Mouse (Mus musculus) brown adipose tissue, adult 24 weeks (tissue): ENCODE data around the gene Larp7. TPM values are rescaled to one million over a fixed set of nuclear protein-coding genes. Genes with fewer than 3 reads are reported as not detected.

Experiments
- H3K27ac ChIP-seq: fragments of 200-500 bp; replicated peaks from 2 replicates; pipeline ENCODE4 v1.5.1; 2012; ENCODE audit warnings: low read depth, mild to moderate bottlenecking, low read length
- H3K4me1 ChIP-seq: fragments of 200-500 bp; 2 replicates; pipeline ENCODE4 v1.6.1; 2012; ENCODE audit warnings: low read length, mixed read lengths; ENCODE audit not compliant: control insufficient read depth, insufficient read depth, insufficient read length
- H3K4me3 ChIP-seq: fragments of 200-500 bp; 2 replicates; pipeline ENCODE4 v1.5.1; 2012; ENCODE audit warnings: low read depth, mild to moderate bottlenecking, low read length, moderate library complexity; ENCODE audit not compliant: insufficient read depth
- polyA plus RNA-seq: library from polyadenylated mRNA; stranded (reverse); fragments of >200 nt; gene quantifications from 2 replicates; pipeline ENCODE4 v1.2.4, GENCODE M21; 2012; ENCODE audit not compliant: missing spikeins, insufficient read depth, insufficient read length

Gene Larp7
- polyA plus RNA-seq, 1 experiment: 17.3 TPM

DNA sequence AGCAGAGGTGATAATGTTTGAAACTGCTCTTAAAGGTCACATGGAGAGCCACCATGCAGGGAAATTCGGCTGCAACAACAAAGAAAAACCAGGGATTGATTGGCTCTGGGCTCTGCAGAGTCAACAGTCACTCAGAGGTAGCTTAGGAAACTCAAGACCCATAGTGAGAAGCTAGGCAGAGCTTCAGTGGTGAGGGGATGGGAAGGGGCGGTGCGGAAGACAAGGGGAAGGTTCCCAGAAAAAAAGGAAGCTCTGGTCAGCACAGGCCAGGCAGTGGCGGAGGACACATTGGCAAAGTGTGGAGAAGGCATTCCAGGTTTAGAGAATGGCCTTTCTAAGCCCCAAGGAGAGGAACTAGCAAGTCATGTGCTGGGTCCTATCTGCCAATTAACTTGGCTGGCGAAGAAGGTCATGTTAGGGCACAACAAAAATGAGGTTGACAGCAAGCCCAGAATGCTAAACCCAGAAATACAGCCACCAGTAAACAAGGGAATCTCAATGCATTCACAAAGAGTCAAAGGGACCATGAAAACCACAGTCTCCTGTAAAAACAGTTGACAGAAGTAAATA lies 25.6 kb downstream of the Larp7 start:
- H3K4me1 ChIP-seq: peaks cover 5% of the 10 kb centered on the region
- peak overlapping the region; percentile 37; the same call in 1 of the 2 replicates for H3K27ac ChIP-seq

DNA sequence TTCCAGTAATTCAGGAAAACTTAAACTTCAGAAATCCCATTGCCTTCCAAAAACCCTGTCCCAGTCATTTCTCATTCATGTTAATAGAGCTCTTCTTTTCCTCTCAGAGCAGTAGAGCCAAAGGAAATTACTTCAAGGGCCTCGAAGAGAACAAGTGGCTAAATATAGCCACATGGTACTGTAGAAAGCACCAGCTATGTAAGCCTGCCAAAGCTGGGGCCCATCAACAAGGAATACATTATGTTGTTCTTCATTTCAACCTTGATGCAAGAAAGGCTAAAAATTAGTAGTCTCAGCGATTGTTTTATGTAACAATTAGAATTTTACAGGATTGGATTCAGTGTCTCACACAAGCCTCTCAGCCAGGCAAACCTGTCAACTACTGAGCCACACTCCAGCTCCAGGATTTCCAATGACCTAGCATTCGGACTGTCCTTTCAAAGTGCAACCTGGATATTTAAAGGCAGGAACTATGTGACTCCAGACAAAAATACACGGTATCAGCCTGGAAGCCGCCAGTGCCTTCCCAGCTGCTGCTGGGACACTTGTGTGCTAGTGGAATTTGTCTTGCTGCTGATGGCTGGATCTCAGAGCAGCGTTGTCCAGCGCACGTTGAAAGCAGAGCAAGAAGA lies 27.8 kb downstream of the Larp7 start:
- peaks cover 5% of the 10 kb centered on the region for H3K4me1 ChIP-seq
- 0 out of 2 replicates have a peak overlapping the region, but pooled peaks have one; percentile 29 for H3K27ac ChIP-seq
- no peak overlapping the region for H3K4me3 ChIP-seq

More for the DNA sequence above, 25.6 kb downstream of the Larp7 start:
- H3K4me3 ChIP-seq: no peak overlapping the region

GRCm38 (mm10) chr3:127521156-127521555 lies 32.0 kb downstream of the Larp7 start:
- H3K4me1 ChIP-seq: peaks cover 5% of the 10 kb centered on the region
- no peak overlapping the region for H3K4me3 ChIP-seq
- no peak overlapping the region for H3K27ac ChIP-seq

DNA sequence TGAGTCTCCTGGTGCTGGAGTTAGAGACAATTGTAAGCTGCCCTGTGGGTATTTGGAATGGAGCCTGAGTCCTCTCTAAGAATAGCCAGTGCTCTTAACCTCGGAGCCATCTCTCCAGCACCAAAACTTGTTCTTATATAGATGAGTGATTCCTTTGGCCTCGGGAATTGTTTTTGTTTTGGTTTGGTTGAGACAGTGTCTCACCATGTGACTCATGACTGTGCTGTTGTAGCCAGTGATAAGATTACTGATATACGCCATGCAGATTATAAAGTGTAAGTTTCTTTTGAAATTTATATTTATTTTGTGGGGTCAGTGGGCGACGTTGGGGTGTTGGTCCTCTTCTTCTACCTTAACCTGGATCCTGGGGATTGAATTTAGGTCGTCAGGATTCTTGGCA lies 32.8 kb downstream of the Larp7 start:
- H3K4me1 ChIP-seq: no peaks in the 10 kb centered on the region; the same call in 1 of the 2 replicates
- no peak overlapping the region for H3K4me3 ChIP-seq
- no peak overlapping the region for H3K27ac ChIP-seq

- Histone ChIP-seq H3K4me3 (no peak overlapping the region), H3K27ac (peak overlapping the region; percentile 38; the same call in 1 of the 2 replicates), H3K4me1 (no peaks in the 10 kb centered on the region)
Observed at GRCm38 (mm10) chr3:127515251-127515650, 37.9 kb downstream of the Larp7 start.

- Histone ChIP-seq H3K4me1 (no peaks in the 10 kb centered on the region), H3K4me3 (no peak overlapping the region), H3K27ac (no peak overlapping the region)
Observed at GRCm38 (mm10) chr3:127513699-127514098, 39.5 kb downstream of the Larp7 start.

DNA sequence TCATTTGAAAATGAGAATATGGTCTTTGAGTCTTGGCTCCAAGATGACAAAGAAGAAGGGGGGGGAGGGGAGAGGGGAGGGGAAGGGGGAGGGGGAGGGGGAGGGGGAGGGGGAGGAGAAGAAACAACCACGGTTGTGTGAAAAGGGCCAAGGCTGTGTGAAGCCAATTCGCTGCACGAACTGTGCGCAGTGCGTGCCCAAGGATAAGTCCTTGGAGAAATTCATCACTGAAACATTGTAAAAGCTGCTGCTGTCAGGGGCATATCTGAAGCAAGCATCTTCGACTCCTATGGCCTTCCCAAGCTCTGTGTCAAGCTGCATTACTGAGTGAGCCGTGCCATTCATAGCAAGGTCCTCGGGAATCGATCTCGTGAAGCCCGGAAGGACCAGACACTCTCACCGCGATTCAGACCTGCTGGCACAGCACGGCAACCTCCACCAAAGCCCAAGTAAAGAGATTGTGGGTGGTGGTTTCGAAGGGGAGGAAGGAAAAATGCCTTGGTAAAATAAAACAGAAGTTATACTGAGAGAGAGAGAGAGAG lies 40.3 kb downstream of the Larp7 start:
- H3K4me3 ChIP-seq: no peak overlapping the region
- H3K4me1 ChIP-seq: no peaks in the 10 kb centered on the region
- no peak overlapping the region for H3K27ac ChIP-seq

DNA sequence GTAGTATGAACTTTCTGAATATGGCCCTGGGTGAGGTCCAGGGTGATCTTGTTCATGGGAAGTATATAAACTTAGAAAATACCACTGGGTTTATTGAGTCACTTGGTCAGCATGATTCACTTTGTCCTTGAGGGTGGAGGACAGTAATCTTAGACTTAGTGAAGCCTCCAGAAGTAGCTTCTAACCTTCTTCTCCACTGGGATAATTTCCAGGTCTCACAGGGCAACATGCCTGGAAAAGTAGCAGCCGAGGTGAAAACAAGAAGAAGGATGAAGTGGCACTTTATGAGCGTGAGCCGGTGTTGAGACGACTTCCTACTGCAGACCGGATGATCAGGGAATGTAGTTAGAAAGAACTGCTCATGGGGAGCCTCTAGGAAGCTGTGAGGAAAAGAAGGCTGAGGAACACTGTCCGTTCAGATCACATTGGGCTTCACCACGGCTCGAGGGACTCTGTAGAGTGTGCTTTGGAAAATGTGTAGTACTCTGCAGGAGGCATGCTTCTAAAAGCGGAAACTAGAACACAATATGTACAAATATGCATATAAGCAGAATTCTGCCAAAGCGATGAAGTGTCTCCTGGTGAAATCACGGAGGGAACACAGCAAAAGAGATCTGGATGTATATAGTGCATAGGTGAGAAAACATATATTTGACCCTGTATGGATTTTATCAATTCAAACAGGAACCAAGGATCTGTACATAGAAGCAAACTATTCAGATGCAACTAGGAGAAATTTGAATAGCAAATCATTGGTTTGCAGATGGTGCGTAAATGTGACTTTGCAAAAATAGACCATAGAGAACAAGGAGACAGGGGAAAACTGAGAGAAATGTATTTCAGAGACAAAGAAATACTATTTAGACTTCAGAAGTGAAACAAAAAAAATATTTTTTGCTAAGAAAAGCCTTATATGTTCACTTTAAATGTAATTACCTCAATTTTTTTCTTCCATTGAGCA lies 41.1 kb downstream of the Larp7 start:
- H3K4me1 ChIP-seq: no peaks in the 10 kb centered on the region
- no peak overlapping the region for H3K4me3 ChIP-seq
- peak overlapping the region; percentile 58; the same call in 1 of the 2 replicates for H3K27ac ChIP-seq

DNA sequence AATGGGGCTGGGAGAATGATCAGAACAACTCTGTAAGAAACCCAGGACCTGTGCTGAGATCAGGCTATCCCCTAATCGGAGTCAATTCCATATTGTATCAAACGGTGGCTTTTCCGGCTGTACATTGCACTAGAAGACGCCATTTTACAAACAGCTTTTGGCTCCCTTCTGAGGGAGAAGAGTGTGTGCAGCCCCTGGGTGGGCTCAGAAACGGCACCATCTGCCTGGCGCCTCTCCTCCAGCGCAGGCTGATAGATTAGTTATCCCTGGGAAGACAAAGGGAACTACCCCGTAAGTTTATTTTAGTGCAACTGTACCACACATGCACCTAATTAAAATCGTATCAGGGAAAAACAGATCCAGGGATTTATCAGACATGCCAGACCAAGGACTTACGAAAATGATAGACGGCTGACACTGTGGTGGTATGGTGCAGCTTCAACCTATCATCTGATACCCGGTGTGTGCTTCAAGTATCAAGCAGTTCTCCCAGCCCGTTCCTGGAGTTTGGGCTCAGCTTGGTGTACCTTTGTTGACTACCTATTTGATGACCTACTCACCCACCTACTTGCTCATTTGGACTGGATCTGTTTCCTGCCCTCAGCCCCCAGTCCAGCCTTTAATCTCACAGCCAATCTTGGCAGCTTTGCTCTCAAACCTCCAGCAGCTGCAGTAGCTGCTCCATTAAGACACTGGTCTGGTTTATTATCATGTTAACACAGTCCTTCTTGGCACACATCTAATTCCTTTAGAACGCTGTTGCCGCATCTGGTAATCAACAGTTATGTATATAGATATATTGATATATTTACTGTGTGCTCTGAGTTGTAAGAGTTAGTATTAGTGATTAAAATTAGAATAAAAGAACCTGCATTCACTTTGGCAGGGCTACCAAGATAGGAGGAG lies 45.0 kb downstream of the Larp7 start:
- Histone ChIP-seq H3K4me3 (no peak overlapping the region), H3K27ac (no peak overlapping the region), H3K4me1 (no peaks in the 10 kb centered on the region)

DNA sequence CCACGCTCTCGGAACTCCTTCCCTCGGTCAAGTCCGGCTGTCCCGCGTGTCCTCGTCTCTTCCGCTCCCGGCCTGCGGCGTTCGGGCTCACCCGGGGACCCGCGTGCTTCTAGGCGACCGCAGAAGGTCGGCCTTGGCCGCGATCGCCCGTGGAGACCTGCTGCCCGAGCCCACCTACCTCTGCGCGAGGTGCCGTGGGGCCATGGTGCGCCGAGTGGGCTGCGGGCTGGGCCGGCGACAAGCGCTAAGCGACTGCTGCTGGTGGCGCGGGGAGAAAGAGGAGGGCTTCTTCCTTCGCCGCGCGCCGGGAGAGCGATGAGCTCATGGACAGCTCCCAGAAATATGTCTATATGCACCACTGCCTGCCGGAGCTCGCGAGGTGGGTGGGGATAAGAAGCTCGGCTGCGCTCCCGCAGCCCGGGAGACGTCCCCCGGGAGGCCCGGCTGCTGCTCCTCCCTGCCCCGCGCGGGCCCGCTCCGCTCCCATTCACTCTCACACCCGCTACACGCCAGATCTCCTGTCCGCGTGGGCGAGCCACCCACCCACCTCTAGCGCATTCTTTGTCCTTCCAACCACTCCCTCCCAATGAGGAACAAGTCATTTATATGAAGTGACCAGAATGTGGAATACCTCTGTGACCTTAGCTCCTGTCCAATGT lies 54.3 kb downstream of the Larp7 start, which contains the start of gene Ank2:
Ank2 (minus strand) TSS at position 609 of the 659 bp plus-strand sequence.
- Histone ChIP-seq H3K27ac (peak within 1 kb of the TSS; percentile 20; the same call in 1 of the 2 replicates), H3K4me3 (peak within 1 kb of the TSS; percentile 81), H3K4me1 (no peaks in the 10 kb centered on the region)

- no peak overlapping the region for H3K27ac ChIP-seq
Observed at GRCm38 (mm10) chr3:127498197-127498741, 54.9 kb downstream of the Larp7 start.

GRCm38 (mm10) chr3:127492663-127493062 lies 60.5 kb downstream of the Larp7 start:
- Histone ChIP-seq H3K4me3 (no peak overlapping the region), H3K4me1 (no peaks in the 10 kb centered on the region), H3K27ac (no peak overlapping the region)

More at GRCm38 (mm10) chr3:127498197-127498741, 54.9 kb downstream of the Larp7 start:
- H3K4me3 ChIP-seq: peak overlapping the region; percentile 81
- H3K4me1 ChIP-seq: no peaks in the 10 kb centered on the region

- Histone ChIP-seq H3K4me3 (no peak overlapping the region), H3K27ac (no peak overlapping the region)
Observed at GRCm38 (mm10) chr3:127487302-127487701, 65.8 kb downstream of the Larp7 start.

More at GRCm38 (mm10) chr3:127487302-127487701, 65.8 kb downstream of the Larp7 start:
- no peaks in the 10 kb centered on the region for H3K4me1 ChIP-seq
